Mouse (Mus musculus) gastrocnemius, adult 8-10 months (tissue): ENCODE measurements around the gene Cox6a1. TPM values are rescaled to one million over a fixed set of nuclear protein-coding genes. Genes with fewer than 3 reads are reported as not detected.
"Not testable (repeated sequence)": the region's sequence is repeated elsewhere in the genome, so short reads cannot be mapped to it uniquely, and the experiment has no call there.

Experiments used
- DNase-seq, 2 experiments: peaks; one replicate each; pipeline ENCODE4 v3.0.0; 2022; ENCODE audit warnings: low spot score in 2 of 2
- total RNA-seq, 4 experiments: library from RNA; stranded (reverse); gene quantifications; 2 replicates each; pipeline ENCODE4 v1.2.4; 2022

Cox6a1 gene
- total RNA-seq, 4 experiments from 2014 or later, result 35.3 to 49.8 (median 42.5) TPM

GRCm38 (mm10) chr5:115347564-115347963, 1.2 kb downstream of the Cox6a1 start:
- DNase-seq, result peak; percentile 62 to 75

- no peak for DNase-seq
These were observed 7.2 kb downstream of the Cox6a1 start for GRCm38 (mm10) chr5:115341314-115342165.

GRCm38 (mm10) chr5:115340577-115341313, 8.0 kb downstream of the Cox6a1 start, which contains the start of the genes Gatc and Triap1:
Gatc (minus strand) TSS chr5:115341178.
Triap1 (plus strand) TSS chr5:115341225.
- DNase-seq, result peak; percentile 72 to 78

GRCm38 (mm10) chr5:115340007-115340406, 8.8 kb downstream of the Cox6a1 start:
- DNase-seq, result no peak

- no peak for DNase-seq
These were observed 15.2 kb downstream of the Cox6a1 start for GRCm38 (mm10) chr5:115333626-115334025.

GRCm38 (mm10) chr5:115330955-115331354, 17.8 kb downstream of the Cox6a1 start:
- DNase-seq, result no peak

- DNase-seq, result no peak
These were observed 20.9 kb downstream of the Cox6a1 start for GRCm38 (mm10) chr5:115327610-115328548.

- peak; percentile 93 for DNase-seq
These were observed 21.7 kb downstream of the Cox6a1 start, which contains the start of gene Srsf9 for GRCm38 (mm10) chr5:115326875-115327609. Srsf9 (plus strand) TSS chr5:115327177.

GRCm38 (mm10) chr5:115326256-115326831, 22.4 kb downstream of the Cox6a1 start:
- no peak for DNase-seq

- peak; percentile 50 to 57 for DNase-seq
These were observed 29.5 kb downstream of the Cox6a1 start for GRCm38 (mm10) chr5:115319004-115319940.

- no peak for DNase-seq
These were observed 31.0 kb downstream of the Cox6a1 start for GRCm38 (mm10) chr5:115317645-115318328.

GRCm38 (mm10) chr5:115316968-115317644, 31.7 kb downstream of the Cox6a1 start:
- no peak for DNase-seq

- DNase-seq, result no peak
These were observed 35.2 kb downstream of the Cox6a1 start for GRCm38 (mm10) chr5:115313668-115313943.

GRCm38 (mm10) chr5:115312816-115313667, 35.7 kb downstream of the Cox6a1 start:
- DNase-seq, result no peak

- no peak for DNase-seq
These were observed 36.4 kb downstream of the Cox6a1 start for GRCm38 (mm10) chr5:115312354-115312753.

GRCm38 (mm10) chr5:115302190-115302589, 46.6 kb downstream of the Cox6a1 start:
- not testable (repeated sequence) for DNase-seq

GRCm38 (mm10) chr5:115301615-115302014, 47.2 kb downstream of the Cox6a1 start:
- DNase-seq, result no peak
